Mouse (Mus musculus) T-helper 1 cell (primary cell): ENCODE results near the gene Asgr1.

ENCODE experiments used
- in situ Hi-C: fragments of 300-600 bp; cut with MboI, MseI; formaldehyde crosslinking; loops from one replicate; pipeline ENCODE4 v1.15.1; 2025; ENCODE audit warnings: high pct_unique_total_duplicates

Asgr1 gene

GRCm38 (mm10) chr11:70053898-70054570 lies at the start of gene Asgr1:
TSS of gene Asgr1 (plus strand) at chr11:70054085.
- in situ Hi-C loops, result loop anchor here (5.0 kb wide), 1 partner anchor 148 kb away; no protein-coding TSS in a partner anchor

DNA sequence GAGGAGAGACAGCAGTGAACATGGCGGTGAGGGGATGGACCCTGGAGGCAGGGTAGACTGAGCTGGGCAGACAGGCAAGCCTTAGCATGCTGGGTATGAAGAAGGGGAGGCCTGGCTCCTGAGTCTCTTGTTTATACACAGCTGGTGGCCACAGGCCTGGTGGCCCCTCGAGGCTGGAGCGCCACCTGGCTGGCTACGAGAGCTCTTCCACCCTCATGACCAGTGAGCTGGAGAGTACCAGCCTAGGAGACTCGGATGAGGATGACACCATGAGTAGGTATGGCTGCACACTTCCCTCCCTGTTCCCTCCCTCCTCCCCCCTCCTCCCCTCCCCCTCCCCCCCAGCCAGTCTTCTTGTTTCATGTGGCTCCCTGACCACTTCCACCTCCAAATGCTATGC lies 48.4 kb upstream of the Asgr1 start:
- in situ Hi-C loops, result no loop called here

DNA sequence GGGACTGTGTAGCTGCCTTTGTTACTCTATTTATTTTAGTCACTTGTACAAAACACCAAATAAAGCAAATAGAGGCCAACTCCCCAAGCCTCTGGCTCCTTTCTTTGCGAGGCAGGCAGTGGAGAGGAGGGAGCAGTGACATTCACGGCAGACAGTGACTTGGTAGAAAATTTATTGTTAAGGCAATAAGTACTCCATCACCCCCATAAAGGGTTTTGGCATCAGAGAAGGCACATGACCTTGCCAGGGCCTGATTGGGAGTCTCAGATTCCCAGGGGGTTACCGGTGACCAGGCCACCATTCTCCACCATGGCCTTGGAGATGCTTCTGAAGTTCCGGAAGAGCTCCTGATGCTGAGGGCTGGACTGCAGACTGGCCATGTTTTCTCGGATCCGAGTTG lies 43.9 kb upstream of the Asgr1 start:
- in situ Hi-C loops, result loop anchor here (10.0 kb wide), 1 partner anchor 595 kb away; the partner anchor contains the start of gene Kdm6b

DNA sequence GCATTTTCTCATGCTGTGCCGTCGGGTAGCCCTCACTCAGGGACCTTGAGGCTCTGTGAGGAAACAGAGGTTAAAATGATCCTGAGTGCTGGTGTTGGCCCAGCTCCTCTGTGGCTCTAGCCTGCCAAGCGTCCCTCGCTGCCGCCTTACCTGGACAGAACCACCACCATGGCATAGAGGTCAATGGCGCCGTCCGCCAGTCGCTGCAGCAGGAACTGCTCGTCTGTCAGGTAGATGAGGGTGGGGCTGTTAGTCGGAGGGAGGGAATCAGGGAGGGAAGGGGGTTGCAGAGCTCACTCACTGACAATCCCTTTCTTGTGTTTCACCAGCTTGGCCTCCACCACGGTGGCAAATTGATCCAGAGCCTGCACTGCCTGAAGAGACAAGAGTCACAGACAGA lies 43.3 kb upstream of the Asgr1 start:
- in situ Hi-C loops, result loop anchor here (10.0 kb wide), 1 partner anchor 596 kb away; the partner anchor contains the start of gene Kdm6b

GRCm38 (mm10) chr11:70010961-70011360 lies 42.9 kb upstream of the Asgr1 start:
- in situ Hi-C loops, result loop anchor here (10.0 kb wide), 1 partner anchor 596 kb away; the partner anchor contains the start of gene Kdm6b

DNA sequence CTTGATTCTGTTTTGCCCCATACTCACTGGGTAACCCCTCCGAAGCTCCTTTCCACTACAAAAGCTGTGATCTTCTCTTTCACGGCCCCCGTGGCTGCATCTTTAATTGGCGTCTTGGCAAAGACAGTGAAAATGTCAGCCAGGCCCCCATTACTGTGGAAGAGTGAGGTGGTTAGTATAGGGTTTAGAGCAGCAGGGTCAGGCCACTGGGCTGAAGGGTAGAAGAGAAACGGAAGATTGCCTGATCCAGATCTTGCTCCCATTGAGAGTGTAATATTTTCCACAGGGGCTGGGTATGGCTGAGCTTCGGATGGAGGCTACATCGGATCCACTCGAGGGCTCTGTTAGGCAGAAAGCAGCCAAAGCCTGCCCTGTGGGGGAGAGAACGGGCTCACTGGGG lies 41.0 kb upstream of the Asgr1 start:
- in situ Hi-C loops, result loop anchor here (10.0 kb wide), 1 partner anchor 598 kb away; the partner anchor contains the start of gene Kdm6b

DNA sequence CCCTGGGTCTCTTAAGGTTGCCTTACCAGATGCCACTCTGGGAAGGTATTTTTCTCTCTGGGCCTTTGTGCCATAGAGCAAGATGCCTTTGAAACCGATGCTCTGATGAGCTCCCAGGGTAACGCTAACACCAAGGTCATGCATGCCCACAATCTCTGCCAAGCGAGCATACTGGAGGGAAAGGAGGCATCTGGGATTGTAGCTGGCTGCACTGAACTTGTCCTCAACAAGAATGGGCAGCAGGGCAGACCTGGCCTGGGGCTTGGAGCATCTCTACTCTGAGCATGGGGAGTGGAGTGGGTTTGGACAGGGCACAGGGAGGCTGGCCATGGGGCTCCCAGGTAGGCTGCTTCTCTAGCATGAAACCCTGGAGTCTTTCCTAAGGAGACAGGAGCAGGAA lies 40.5 kb upstream of the Asgr1 start:
- in situ Hi-C loops, result loop anchor here (10.0 kb wide), 1 partner anchor 599 kb away; the partner anchor contains the start of gene Kdm6b

DNA sequence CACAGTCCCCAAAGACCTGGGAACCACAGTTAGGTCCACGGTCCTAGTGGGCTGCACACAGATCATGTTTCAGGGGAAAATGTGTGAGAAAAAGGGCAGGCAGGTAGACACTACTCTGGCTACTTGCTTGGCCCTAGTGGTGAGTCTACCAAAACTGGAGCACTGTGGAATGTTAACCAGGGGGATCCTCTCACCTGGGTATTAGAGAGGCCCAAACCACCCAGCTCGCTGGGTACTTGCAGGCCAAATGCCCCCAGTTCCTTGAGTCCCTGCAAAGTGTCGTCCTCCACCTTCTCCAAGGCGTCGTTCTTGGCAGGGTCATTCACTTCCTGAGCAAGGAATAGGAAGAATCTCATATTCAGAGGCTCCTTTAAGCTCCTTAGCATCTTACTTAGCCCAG lies 39.8 kb upstream of the Asgr1 start:
- in situ Hi-C loops, result loop anchor here (10.0 kb wide), 1 partner anchor 599 kb away; the partner anchor contains the start of gene Kdm6b

DNA sequence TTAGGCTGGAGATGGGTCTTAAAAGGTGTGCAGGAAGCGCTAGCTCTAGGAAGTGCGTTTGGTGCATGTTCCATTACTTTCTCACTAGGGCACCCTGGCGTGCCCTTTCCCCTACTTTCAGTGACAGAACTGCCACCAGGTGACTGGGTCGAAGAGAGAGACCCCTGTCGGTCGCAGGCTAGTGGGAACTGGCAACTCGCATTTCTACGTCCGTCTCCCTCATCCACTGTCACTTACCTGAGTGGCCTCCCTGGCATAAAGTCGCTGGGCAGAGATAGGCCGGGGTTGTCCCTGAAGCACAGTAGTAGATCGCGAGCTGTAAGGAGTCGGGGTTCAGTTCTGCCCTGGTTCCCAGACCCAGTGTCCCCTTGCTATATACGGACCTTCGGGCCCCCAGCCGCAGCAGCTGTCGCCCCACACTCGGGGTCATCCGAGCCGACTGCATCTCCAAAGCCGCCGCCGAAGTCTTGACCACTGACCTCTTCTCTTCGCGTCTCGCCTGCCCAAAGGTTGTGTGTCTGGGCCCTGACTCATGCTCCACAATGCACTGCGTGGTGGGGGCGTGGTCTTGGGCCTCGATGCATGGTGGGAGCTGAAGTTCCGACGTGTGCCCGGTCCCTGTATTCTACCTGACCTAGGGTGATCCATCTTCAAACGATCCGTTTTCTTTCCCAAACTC lies 38.9 kb upstream of the Asgr1 start, which contains the start of gene Acadvl:
Gene Acadvl, minus strand, starts transcription at position 532 of the 679 bp plus-strand sequence.
- in situ Hi-C loops, result loop anchor here (10.0 kb wide), 1 partner anchor 600 kb away; the partner anchor contains the start of gene Kdm6b

DNA sequence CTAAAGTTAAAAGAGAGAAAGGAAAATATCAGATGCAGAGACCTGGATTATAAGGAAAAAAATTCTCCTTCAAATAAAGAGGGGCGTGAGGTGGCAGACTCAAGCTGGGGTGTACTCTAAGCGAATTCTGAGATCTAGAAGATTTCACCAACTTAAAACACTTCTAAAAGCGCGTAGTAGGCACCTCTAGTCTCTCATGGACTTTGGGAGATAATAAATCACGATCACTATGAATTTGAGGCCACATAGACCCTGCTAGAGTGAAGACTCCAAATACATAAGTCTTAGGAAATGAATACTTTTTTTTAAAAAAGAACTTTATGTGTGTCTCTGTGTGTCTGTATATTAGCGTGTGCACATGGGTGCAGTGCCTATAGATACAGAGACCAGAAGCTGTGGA lies 38.2 kb upstream of the Asgr1 start:
- in situ Hi-C loops, result loop anchor here (10.0 kb wide), 1 partner anchor 601 kb away; the partner anchor contains the start of gene Kdm6b

DNA sequence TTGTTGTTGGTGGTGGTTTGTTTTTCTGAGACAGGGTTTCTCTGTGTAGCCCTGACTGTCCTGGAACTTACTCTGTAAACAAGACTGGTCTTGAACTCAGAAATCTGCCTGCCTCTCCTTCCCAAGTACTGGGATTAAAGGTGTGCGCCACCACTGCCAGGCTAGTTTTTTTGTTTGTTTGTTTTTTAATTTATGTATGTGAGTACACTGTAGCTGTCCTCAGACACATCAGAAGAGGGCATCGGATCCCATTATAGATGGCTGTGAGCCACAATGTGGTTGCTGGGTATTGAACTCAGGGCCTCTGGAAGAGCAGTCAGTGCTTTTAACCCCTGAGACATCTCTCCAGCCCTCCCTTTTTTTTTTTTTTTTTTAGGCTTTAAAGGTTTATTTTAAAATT lies 37.7 kb upstream of the Asgr1 start:
- in situ Hi-C loops, result loop anchor here (10.0 kb wide), 1 partner anchor 601 kb away; the partner anchor contains the start of gene Kdm6b

DNA sequence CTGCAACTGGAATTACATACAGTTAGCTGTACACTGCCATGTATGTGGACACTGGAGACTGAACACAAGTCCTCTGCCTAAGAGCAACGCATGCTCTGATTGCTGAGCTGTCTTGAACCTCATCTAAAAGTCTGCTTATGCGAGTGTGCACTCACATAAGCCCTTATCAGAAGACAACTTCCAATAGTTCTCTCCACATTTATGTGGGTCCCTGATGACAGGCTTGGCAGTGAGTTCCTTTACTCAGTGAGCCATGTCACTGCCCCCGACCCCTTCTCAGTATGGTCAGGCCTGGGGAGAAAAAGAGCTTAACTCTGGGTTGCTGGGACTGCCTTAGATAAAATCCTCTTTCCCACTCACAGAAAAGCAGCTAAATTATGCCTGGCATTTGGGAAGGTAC lies 37.2 kb upstream of the Asgr1 start, which contains the start of gene Dlg4:
Gene Dlg4, plus strand, starts transcription at position 274 of the 400 bp plus-strand sequence.
- in situ Hi-C loops, result loop anchor here (10.0 kb wide), 1 partner anchor 602 kb away; the partner anchor contains the start of gene Kdm6b

DNA sequence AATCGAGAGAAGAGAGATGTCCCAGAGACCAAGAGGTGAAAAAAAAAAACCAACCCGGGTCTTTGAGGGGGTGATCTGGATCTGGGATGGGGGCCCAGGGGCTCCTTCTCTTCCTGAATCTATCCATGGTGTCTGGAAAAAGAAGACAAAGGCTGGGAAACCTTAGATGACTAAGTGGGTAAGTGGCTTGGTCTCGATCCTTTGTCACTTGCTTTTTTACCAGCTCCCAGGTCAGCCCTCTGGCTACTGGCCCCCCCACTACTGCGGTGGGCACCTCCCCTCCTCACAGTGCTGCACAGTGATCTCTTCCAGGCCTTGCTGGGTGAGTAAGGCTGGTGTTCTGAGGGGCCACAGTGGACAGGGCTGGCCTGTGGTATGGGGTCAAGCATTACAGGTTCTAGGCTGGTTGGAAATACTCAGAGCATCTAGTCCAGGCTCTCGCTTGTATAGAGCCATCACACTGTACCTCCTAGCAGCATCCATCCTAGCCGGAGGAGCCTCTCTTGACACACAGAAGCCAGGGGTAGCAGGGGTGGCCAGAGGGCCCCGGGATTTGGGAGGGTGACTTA lies 36.6 kb upstream of the Asgr1 start:
- in situ Hi-C loops, result loop anchor here (10.0 kb wide), 1 partner anchor 602 kb away; the partner anchor contains the start of gene Kdm6b

DNA sequence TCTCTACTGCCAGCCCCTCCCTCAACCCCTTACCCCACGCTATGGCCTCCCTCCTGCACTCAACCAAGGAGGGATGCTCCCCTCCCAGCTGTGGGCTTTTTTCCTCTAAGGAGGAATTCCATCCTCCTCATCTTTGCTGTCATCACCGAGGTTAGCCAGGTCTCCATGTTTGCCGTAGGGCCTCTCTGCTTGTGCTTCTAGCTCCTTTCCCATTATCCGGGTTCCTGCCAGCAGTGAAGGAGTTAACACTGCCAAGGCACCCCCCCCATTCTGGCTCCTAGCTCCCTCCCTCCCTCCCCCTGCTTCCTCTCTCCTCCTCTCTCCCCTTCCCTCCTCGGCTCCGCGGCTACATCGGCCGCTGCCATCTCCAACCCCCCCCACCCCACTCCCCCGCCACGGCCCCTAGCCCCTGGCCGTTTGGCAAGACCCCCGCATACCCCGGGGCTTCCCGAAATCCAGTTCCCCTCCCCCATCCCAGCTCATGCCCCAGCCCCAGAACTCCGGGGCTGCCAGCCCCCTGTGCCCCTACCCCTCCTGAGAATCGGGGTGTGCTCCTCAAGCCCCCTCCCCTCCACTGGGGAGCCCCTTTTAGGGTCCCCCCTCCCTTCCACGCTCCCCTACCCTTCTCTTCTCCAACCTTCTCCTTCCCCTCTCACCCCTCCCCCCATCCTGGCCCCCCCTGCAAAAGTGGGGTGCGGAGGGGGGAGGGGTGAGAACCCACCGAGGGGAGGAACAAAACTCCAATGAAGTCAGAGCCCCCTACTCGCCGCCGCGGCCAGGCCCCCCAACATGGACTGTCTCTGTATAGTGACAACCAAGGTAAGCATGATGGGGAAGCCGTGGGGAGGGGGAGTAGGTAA lies 35.5 kb upstream of the Asgr1 start:
- in situ Hi-C loops, result loop anchor here (10.0 kb wide), 1 partner anchor 604 kb away; the partner anchor contains the start of gene Kdm6b

GRCm38 (mm10) chr11:70019495-70020021 lies 34.3 kb upstream of the Asgr1 start:
- in situ Hi-C loops, result loop anchor here (10.0 kb wide), 1 partner anchor 605 kb away; the partner anchor contains the start of gene Kdm6b

GRCm38 (mm10) chr11:70020022-70020631 lies 33.8 kb upstream of the Asgr1 start:
- in situ Hi-C loops, result no loop called here

DNA sequence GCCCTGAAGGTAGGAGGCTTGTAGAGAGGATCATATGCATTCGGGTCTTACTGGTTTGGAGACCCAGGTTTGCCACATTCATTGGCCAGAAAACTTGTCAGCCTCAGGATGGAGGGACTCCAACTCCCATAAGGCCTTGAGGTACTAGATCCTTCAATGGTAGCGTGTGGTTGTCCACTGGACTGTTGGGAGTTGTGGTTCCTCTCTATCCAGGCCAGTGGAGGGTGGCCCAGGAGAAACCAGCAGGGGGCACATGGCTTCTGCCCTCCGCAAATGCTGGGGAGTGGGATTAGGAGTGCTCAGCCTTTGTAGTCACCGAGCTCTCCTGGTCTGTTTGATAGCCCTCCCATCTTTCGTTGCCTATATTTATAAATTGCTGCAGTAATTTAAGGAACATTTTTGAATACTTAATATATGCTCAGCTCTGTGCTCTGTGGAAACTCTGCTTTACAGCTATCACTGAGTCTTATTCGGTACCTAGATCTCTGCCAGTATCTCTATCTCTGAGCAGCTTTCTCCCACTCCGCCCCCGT lies 33.1 kb upstream of the Asgr1 start:
- in situ Hi-C loops, result no loop called here

DNA sequence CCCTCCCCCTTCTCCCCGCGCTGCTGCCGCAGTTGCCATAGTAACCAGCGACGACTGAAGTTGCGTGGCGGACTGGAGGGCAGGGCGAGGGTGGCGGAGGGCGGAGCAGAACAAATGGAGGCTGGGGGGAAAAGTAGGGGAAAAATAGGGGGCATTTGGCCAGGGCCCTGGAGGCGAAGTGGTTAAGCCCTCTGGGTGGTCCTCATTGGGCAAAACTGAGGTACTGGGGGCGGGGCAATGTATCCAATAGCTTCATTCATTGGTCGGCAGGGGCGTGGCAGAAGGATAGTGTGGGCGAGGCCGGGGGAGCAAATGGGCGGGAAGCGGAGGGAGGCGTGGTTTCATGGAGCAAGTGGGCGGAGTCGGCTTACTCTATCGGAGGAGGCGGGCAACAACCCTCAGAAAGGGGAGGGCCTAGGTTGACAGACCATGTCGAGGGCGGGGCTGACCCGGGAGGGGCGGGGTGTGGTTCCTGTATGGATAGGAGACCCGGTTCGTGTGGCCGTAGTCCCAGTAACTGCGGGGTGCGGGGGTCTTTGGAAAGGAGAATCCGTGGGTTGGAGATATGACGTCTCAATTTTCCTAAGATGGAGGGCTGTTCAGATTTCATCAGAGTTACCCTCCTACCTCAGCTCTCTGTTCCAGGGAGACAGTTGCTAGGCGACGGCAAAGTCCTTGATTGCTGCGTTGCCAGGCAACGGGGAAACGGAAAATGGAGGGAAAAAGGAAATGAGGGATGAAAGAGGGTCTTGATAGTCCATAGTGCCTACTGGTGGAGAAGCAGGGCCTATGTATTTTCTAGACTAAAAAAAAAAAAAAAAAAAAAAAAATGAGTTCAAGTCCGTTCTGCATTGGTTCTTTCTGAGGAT lies 32.4 kb upstream of the Asgr1 start:
- in situ Hi-C loops, result no loop called here
